Mouse (Mus musculus) midbrain, embryonic 11.5 days (tissue): ENCODE measurements at regions not wholly inside any gene's neighbourhood (a gene's known extent, or its start where the extent isn't known, plus 50 kb on each side); places are given as distances from the start of the nearest gene placed in this dataset.
A peak's percentile ranks its signal among the peaks of the same experiment; 100 is the strongest.

ENCODE experiments used
- ATAC-seq: fragments of 200-750 bp; cut with Nextera tagmentation; 2 replicates; pipeline ENCODE4 v1.8.0; 2017; ENCODE audit warnings: moderate TSS enrichment, moderate library complexity; ENCODE audit not compliant: low FRiP score
- DNase-seq: peaks from one replicate; pipeline ENCODE4 v3.0.0; 2015; ENCODE audit warnings: low spot score; ENCODE audit errors: missing footprints
- H3K27ac ChIP-seq: fragments of 300-500 bp; sonication (generic); 2 replicates; pipeline ENCODE4 v1.5.1; 2014; ENCODE audit warnings: low read depth, low read length
- H3K27me3 ChIP-seq: fragments of 300-500 bp; sonication (generic); 2 replicates; pipeline ENCODE4 v1.6.1; 2014; ENCODE audit warnings: mild to moderate bottlenecking, low read length, moderate library complexity, mixed read lengths; ENCODE audit not compliant: control insufficient read depth, insufficient read depth
- H3K36me3 ChIP-seq: fragments of 300-500 bp; sonication (generic); 2 replicates; pipeline ENCODE4 v1.6.1; 2014; ENCODE audit warnings: mild to moderate bottlenecking, low read length, moderate library complexity, mixed read lengths; ENCODE audit not compliant: control insufficient read depth, insufficient read depth
- H3K4me1 ChIP-seq: fragments of 300-500 bp; sonication (generic); 2 replicates; pipeline ENCODE4 v1.6.1; 2014; ENCODE audit warnings: low read length; ENCODE audit not compliant: control insufficient read depth, insufficient read depth
- H3K4me2 ChIP-seq: fragments of 300-500 bp; sonication (generic); 2 replicates; pipeline ENCODE4 v1.6.1; 2014; ENCODE audit warnings: mild to moderate bottlenecking, moderate library complexity
- H3K4me3 ChIP-seq: fragments of 300-500 bp; sonication (generic); 2 replicates; pipeline ENCODE4 v1.5.1; 2014; ENCODE audit warnings: low read depth, low read length
- H3K9ac ChIP-seq: fragments of 300-500 bp; sonication (generic); 2 replicates; pipeline ENCODE4 v1.6.1; 2014; ENCODE audit warnings: low read length
- H3K9me3 ChIP-seq: fragments of 300-500 bp; sonication (generic); 2 replicates; pipeline ENCODE4 v1.6.1; 2016; ENCODE audit warnings: low read length; ENCODE audit not compliant: control insufficient read depth
- WGBS: fragments of 180-500 bp; shearing (Covaris S2); extraction: QIAGEN DNeasy Blood & Tissue Kit; methylation state at CpG from one replicate; pipeline ENCODE4 v1.1.7; 2014; 5-methylcytosine and 5-hydroxymethylcytosine counted together

GRCm38 (mm10) chr9:23581039-23581606, 358.2 kb downstream of the Bmper start:
- H3K4me1 ChIP-seq, result no peaks in the 10 kb centered on the region
- H3K36me3 ChIP-seq, result no peaks in the 10 kb centered on the region
- DNase-seq, result peak; percentile 90
- H3K4me2 ChIP-seq, result no peak overlapping the region
- no peaks in the 10 kb centered on the region for H3K9me3 ChIP-seq
- H3K4me3 ChIP-seq, result no peak overlapping the region
- peak; percentile 80 for ATAC-seq
- WGBS, result 21% methylated on average over 6 of the region's 6 CpGs
- no peaks in the 10 kb centered on the region for H3K27me3 ChIP-seq
- H3K9ac ChIP-seq, result no peak overlapping the region
- no peak overlapping the region for H3K27ac ChIP-seq

GRCm38 (mm10) chr9:23584561-23584960, 361.7 kb downstream of the Bmper start:
- Histone ChIP-seq H3K4me1 (no peaks in the 10 kb centered on the region), H3K4me3 (no peak overlapping the region), H3K27me3 (no peaks in the 10 kb centered on the region), H3K9ac (no peak overlapping the region), H3K4me2 (no peak overlapping the region), H3K36me3 (no peaks in the 10 kb centered on the region), H3K9me3 (no peaks in the 10 kb centered on the region), H3K27ac (no peak overlapping the region)
- ATAC-seq, result no peak
- no peak for DNase-seq

GRCm38 (mm10) chr9:23589024-23589423, 366.1 kb downstream of the Bmper start:
- Histone ChIP-seq H3K4me2 (no peak overlapping the region), H3K9me3 (no peaks in the 10 kb centered on the region), H3K4me3 (no peak overlapping the region), H3K9ac (no peak overlapping the region), H3K27ac (no peak overlapping the region), H3K36me3 (no peaks in the 10 kb centered on the region), H3K4me1 (no peaks in the 10 kb centered on the region), H3K27me3 (no peaks in the 10 kb centered on the region)
- no peak for DNase-seq
- ATAC-seq, result no peak
- WGBS, result 19% methylated on average over 2 of the region's 2 CpGs

GRCm38 (mm10) chr9:23591906-23592305, 369.0 kb downstream of the Bmper start:
- no peaks in the 10 kb centered on the region for H3K36me3 ChIP-seq

GRCm38 (mm10) chr9:23600623-23601022, 377.7 kb downstream of the Bmper start:
- Histone ChIP-seq H3K27ac (no peak overlapping the region), H3K9ac (no peak overlapping the region), H3K4me1 (no peaks in the 10 kb centered on the region), H3K9me3 (no peaks in the 10 kb centered on the region), H3K27me3 (no peaks in the 10 kb centered on the region), H3K36me3 (no peaks in the 10 kb centered on the region), H3K4me3 (no peak overlapping the region), H3K4me2 (no peak overlapping the region)
- no peak for ATAC-seq
- 93% methylated on average over 2 of the region's 2 CpGs for WGBS
- no peak for DNase-seq

More at GRCm38 (mm10) chr9:23591906-23592305, 369.0 kb downstream of the Bmper start:
- DNase-seq (no peak), ATAC-seq (no peak)
- Histone ChIP-seq H3K27ac (no peak overlapping the region), H3K4me3 (no peak overlapping the region), H3K4me1 (no peaks in the 10 kb centered on the region), H3K4me2 (no peak overlapping the region), H3K9me3 (no peaks in the 10 kb centered on the region), H3K9ac (no peak overlapping the region), H3K27me3 (no peaks in the 10 kb centered on the region)
